Mouse (Mus musculus): ENCODE measurements around the gene Akr1d1. TPM values are rescaled to one million over a fixed set of nuclear protein-coding genes. Genes with fewer than 3 reads are reported as not detected.

The Akr1d1 gene
- polyA plus RNA-seq (2014; fragmentation: Nextera tagmentation; extraction: Ambion mirVana) = 0.26 and 0.51 TPM in 2 replicates

GRCm38 (mm10) chr6:37529940-37530339 is at the start of gene Akr1d1:
TSS of gene Akr1d1 (plus strand) at chr6:37530173.
- WGBS = 95% methylated on average over 4 of the region's 4 CpGs
- Histone ChIP-seq H3K4me1 (replicated peaks; ENCODE audit: control insufficient read depth, insufficient read depth, low read length) (no peaks in the 10 kb centered on the region), H3K4me3 (ENCODE audit: low read depth, low read length) (no peak within 1 kb of the TSS), H3K27me3 (replicated peaks; ENCODE audit: control insufficient read depth, insufficient read depth, low read length) (no peaks in the 10 kb centered on the region), H3K9me3 (ENCODE audit: control insufficient read depth, low read length) (no peaks in the 10 kb centered on the region), H3K4me2 (ENCODE audit: low read length) (no peak within 1 kb of the TSS), H3K9ac (ENCODE audit: low read length) (no peak within 1 kb of the TSS), H3K27ac (ENCODE audit: low read depth) (no peak within 1 kb of the TSS), H3K36me3 (ENCODE audit: control insufficient read depth, insufficient read depth, low read length) (no peaks in the 10 kb centered on the region)
- no peak for ATAC-seq (replicated peaks; ENCODE audit: low FRiP score, low TSS enrichment, low read depth)
- peak; percentile 16 for DNase-seq (ENCODE audit: low spot score)

GRCm38 (mm10) chr6:37481147-37481546 is 48.8 kb upstream of the Akr1d1 start:
- WGBS = 67% methylated on average over 3 of the region's 3 CpGs
- Histone ChIP-seq H3K4me2 (ENCODE audit: low read length) (no peak overlapping the region), H3K4me3 (ENCODE audit: low read depth, low read length) (no peak overlapping the region), H3K9me3 (ENCODE audit: control insufficient read depth, low read length) (no peaks in the 10 kb centered on the region), H3K36me3 (ENCODE audit: control insufficient read depth, insufficient read depth, low read length) (no peaks in the 10 kb centered on the region), H3K9ac (ENCODE audit: low read length) (no peak overlapping the region), H3K27ac (ENCODE audit: low read depth) (no peak overlapping the region), H3K4me1 (replicated peaks; ENCODE audit: control insufficient read depth, insufficient read depth, low read length) (no peaks in the 10 kb centered on the region), H3K27me3 (replicated peaks; ENCODE audit: control insufficient read depth, insufficient read depth, low read length) (no peaks in the 10 kb centered on the region)
- no peak for DNase-seq (ENCODE audit: low spot score)
- ATAC-seq (replicated peaks; ENCODE audit: low FRiP score, low TSS enrichment, low read depth) = no peak

DNA sequence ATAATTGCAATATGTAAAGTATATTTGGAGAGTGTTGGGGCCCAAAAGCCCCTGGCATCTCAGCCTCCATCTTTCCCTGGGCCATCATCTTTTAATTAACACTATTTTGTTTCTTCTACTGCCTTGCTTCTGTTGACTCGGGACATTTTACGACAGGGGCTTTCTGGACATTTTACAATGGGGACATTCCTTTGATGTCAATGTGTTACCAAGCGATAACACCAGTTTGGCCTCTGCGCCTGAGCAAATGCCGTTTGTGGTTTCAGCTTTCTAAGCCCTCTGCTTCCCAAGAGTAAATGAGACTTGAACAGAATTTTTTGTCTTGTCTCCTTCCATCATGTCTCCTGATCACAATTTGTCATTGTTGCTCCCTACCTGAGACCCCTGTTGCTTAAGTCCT is 46.7 kb upstream of the Akr1d1 start:
- Histone ChIP-seq H3K4me3 (ENCODE audit: low read depth, low read length) (no peak overlapping the region), H3K4me1 (replicated peaks; ENCODE audit: control insufficient read depth, insufficient read depth, low read length) (no peaks in the 10 kb centered on the region), H3K9ac (ENCODE audit: low read length) (no peak overlapping the region), H3K9me3 (ENCODE audit: control insufficient read depth, low read length) (no peaks in the 10 kb centered on the region), H3K27me3 (replicated peaks; ENCODE audit: control insufficient read depth, insufficient read depth, low read length) (no peaks in the 10 kb centered on the region), H3K4me2 (ENCODE audit: low read length) (no peak overlapping the region), H3K27ac (ENCODE audit: low read depth) (no peak overlapping the region), H3K36me3 (ENCODE audit: control insufficient read depth, insufficient read depth, low read length) (no peaks in the 10 kb centered on the region)
- WGBS = 17% methylated on average over 5 of the region's 5 CpGs
- DNase-seq (ENCODE audit: low spot score) (no peak), ATAC-seq (replicated peaks; ENCODE audit: low FRiP score, low TSS enrichment, low read depth) (no peak)

- H3K27ac ChIP-seq (ENCODE audit: low read depth) = no peak overlapping the region
- 50% methylated on average over 1 of the region's 1 CpGs for WGBS
- no peak overlapping the region for H3K9ac ChIP-seq (ENCODE audit: low read length)
- H3K36me3 ChIP-seq (ENCODE audit: control insufficient read depth, insufficient read depth, low read length) = no peaks in the 10 kb centered on the region
- H3K27me3 ChIP-seq (replicated peaks; ENCODE audit: control insufficient read depth, insufficient read depth, low read length) = no peaks in the 10 kb centered on the region
- H3K4me3 ChIP-seq (ENCODE audit: low read depth, low read length) = no peak overlapping the region
- no peaks in the 10 kb centered on the region for H3K9me3 ChIP-seq (ENCODE audit: control insufficient read depth, low read length)
- ATAC-seq (replicated peaks; ENCODE audit: low FRiP score, low TSS enrichment, low read depth) (no peak), DNase-seq (ENCODE audit: low spot score) (no peak)
- H3K4me2 ChIP-seq (ENCODE audit: low read length) = no peak overlapping the region
- H3K4me1 ChIP-seq (replicated peaks; ENCODE audit: control insufficient read depth, insufficient read depth, low read length) = no peaks in the 10 kb centered on the region
Observed at GRCm38 (mm10) chr6:37484588-37485070, 45.3 kb upstream of the Akr1d1 start.

- Histone ChIP-seq H3K9ac (ENCODE audit: low read length) (no peak overlapping the region), H3K27ac (ENCODE audit: low read depth) (no peak overlapping the region), H3K4me3 (ENCODE audit: low read depth, low read length) (no peak overlapping the region), H3K36me3 (ENCODE audit: control insufficient read depth, insufficient read depth, low read length) (no peaks in the 10 kb centered on the region), H3K27me3 (replicated peaks; ENCODE audit: control insufficient read depth, insufficient read depth, low read length) (no peaks in the 10 kb centered on the region), H3K4me2 (ENCODE audit: low read length) (no peak overlapping the region), H3K4me1 (replicated peaks; ENCODE audit: control insufficient read depth, insufficient read depth, low read length) (no peaks in the 10 kb centered on the region), H3K9me3 (ENCODE audit: control insufficient read depth, low read length) (no peaks in the 10 kb centered on the region)
- ATAC-seq (replicated peaks; ENCODE audit: low FRiP score, low TSS enrichment, low read depth) (no peak), DNase-seq (ENCODE audit: low spot score) (peak; percentile 51)
- 59% methylated on average over 4 of the region's 4 CpGs for WGBS
Observed at GRCm38 (mm10) chr6:37486502-37486901, 43.5 kb upstream of the Akr1d1 start.

GRCm38 (mm10) chr6:37492241-37492640 is 37.7 kb upstream of the Akr1d1 start:
- Histone ChIP-seq H3K36me3 (ENCODE audit: control insufficient read depth, insufficient read depth, low read length) (no peaks in the 10 kb centered on the region), H3K9ac (ENCODE audit: low read length) (no peak overlapping the region), H3K4me3 (ENCODE audit: low read depth, low read length) (no peak overlapping the region), H3K27ac (ENCODE audit: low read depth) (no peak overlapping the region), H3K4me1 (replicated peaks; ENCODE audit: control insufficient read depth, insufficient read depth, low read length) (no peaks in the 10 kb centered on the region), H3K4me2 (ENCODE audit: low read length) (no peak overlapping the region), H3K27me3 (replicated peaks; ENCODE audit: control insufficient read depth, insufficient read depth, low read length) (no peaks in the 10 kb centered on the region), H3K9me3 (ENCODE audit: control insufficient read depth, low read length) (no peaks in the 10 kb centered on the region)
- WGBS = 89% methylated on average over 3 of the region's 3 CpGs
- no peak for ATAC-seq (replicated peaks; ENCODE audit: low FRiP score, low TSS enrichment, low read depth)
- DNase-seq (ENCODE audit: low spot score) = no peak

- H3K4me2 ChIP-seq (ENCODE audit: low read length) = no peak overlapping the region
- no peak overlapping the region for H3K9ac ChIP-seq (ENCODE audit: low read length)
- no peak overlapping the region for H3K4me3 ChIP-seq (ENCODE audit: low read depth, low read length)
- no peaks in the 10 kb centered on the region; the same call in 1 of the 2 replicates for H3K9me3 ChIP-seq (ENCODE audit: control insufficient read depth, low read length)
- 69% methylated on average over 1 of the region's 1 CpGs for WGBS
- H3K4me1 ChIP-seq (replicated peaks; ENCODE audit: control insufficient read depth, insufficient read depth, low read length) = no peaks in the 10 kb centered on the region
- no peak for ATAC-seq (replicated peaks; ENCODE audit: low FRiP score, low TSS enrichment, low read depth)
- no peaks in the 10 kb centered on the region for H3K36me3 ChIP-seq (ENCODE audit: control insufficient read depth, insufficient read depth, low read length)
- DNase-seq (ENCODE audit: low spot score) = no peak
- H3K27me3 ChIP-seq (replicated peaks; ENCODE audit: control insufficient read depth, insufficient read depth, low read length) = no peaks in the 10 kb centered on the region
- no peak overlapping the region for H3K27ac ChIP-seq (ENCODE audit: low read depth)
Observed at GRCm38 (mm10) chr6:37494957-37495356, 35.0 kb upstream of the Akr1d1 start.

DNA sequence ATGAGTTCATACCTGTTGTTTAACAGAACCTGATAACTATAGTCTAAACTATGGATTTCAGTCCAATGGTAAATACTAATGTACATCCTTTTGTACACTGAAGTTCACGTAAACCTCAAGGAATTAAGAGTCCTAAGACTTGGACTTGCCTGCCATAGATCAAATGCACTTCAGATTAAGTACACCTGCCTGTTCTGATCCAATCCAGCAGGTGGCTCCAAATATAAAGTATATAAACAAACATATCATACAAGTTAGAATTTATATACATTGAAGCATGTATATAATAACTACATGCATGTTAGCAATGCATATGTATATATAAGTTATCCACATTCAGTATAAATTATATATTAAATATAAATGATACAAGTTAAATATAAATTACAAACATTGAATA is 33.1 kb upstream of the Akr1d1 start:
- no peak for ATAC-seq (replicated peaks; ENCODE audit: low FRiP score, low TSS enrichment, low read depth)
- WGBS = 90% methylated on average over 1 of the region's 1 CpGs
- no peak for DNase-seq (ENCODE audit: low spot score)
- no peak overlapping the region for H3K4me2 ChIP-seq (ENCODE audit: low read length)
- H3K27ac ChIP-seq (ENCODE audit: low read depth) = no peak overlapping the region
- no peak overlapping the region for H3K4me3 ChIP-seq (ENCODE audit: low read depth, low read length)
- H3K27me3 ChIP-seq (replicated peaks; ENCODE audit: control insufficient read depth, insufficient read depth, low read length) = no peaks in the 10 kb centered on the region
- H3K4me1 ChIP-seq (replicated peaks; ENCODE audit: control insufficient read depth, insufficient read depth, low read length) = no peaks in the 10 kb centered on the region
- H3K9ac ChIP-seq (ENCODE audit: low read length) = no peak overlapping the region
- H3K36me3 ChIP-seq (ENCODE audit: control insufficient read depth, insufficient read depth, low read length) = no peaks in the 10 kb centered on the region
- no peaks in the 10 kb centered on the region; the same call in 1 of the 2 replicates for H3K9me3 ChIP-seq (ENCODE audit: control insufficient read depth, low read length)

GRCm38 (mm10) chr6:37505588-37505987 is 24.4 kb upstream of the Akr1d1 start:
- DNase-seq (ENCODE audit: low spot score) (no peak), ATAC-seq (replicated peaks; ENCODE audit: low FRiP score, low TSS enrichment, low read depth) (no peak)
- 79% methylated on average over 2 of the region's 2 CpGs for WGBS

More at GRCm38 (mm10) chr6:37505588-37505987, 24.4 kb upstream of the Akr1d1 start:
- peaks cover 7% of the 10 kb centered on the region; the same call in 1 of the 2 replicates for H3K4me1 ChIP-seq (replicated peaks; ENCODE audit: control insufficient read depth, insufficient read depth, low read length)
- H3K9me3 ChIP-seq (ENCODE audit: control insufficient read depth, low read length) = 0 out of 2 replicates have a peak, but pooled peaks cover 2% of the 10 kb centered on the region
- H3K27me3 ChIP-seq (replicated peaks; ENCODE audit: control insufficient read depth, insufficient read depth, low read length) = no peaks in the 10 kb centered on the region
- no peaks in the 10 kb centered on the region for H3K36me3 ChIP-seq (ENCODE audit: control insufficient read depth, insufficient read depth, low read length)
- H3K4me3 ChIP-seq (ENCODE audit: low read depth, low read length) = no peak overlapping the region
- H3K9ac ChIP-seq (ENCODE audit: low read length) = no peak overlapping the region
- no peak overlapping the region for H3K4me2 ChIP-seq (ENCODE audit: low read length)
- H3K27ac ChIP-seq (ENCODE audit: low read depth) = no peak overlapping the region
